Mouse (Mus musculus): ENCODE measurements around the gene Ado. TPM values are rescaled to one million over a fixed set of nuclear protein-coding genes. Genes with fewer than 3 reads are reported as not detected.
A peak's percentile ranks its signal among the peaks of the same experiment; 100 is the strongest.

Gene Ado
- total RNA-seq, 2 experiments from 2014 or later: 26.9 to 27.0 TPM

DNA sequence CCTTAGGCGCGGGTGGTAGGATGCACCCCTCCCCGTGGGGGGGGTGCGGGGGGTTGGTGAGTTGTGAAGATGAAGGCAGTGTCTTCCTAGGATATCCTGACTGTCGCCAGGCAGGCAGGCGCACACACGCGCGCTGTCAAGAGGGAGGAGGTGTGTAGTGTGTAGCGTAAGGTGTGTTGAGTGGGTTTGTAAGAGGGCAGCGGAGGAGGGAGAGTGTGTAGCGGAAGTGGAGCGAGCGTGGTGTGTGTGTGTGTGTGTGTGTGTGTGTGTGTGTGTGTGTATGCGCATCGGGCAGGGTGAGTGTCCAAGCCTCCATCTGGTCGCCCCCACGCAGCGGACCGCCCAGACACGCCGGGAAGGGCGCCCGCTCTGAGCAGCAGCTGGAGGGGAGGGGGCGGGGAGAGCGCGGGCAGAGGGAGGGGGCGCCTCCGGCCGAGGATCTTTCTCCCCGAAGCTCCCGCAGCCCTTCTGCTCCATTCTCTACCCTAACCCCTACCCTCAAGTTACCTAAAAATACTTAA lies 12.1 kb downstream of the Ado start:
- DNase-seq: peak; percentile 54

DNA sequence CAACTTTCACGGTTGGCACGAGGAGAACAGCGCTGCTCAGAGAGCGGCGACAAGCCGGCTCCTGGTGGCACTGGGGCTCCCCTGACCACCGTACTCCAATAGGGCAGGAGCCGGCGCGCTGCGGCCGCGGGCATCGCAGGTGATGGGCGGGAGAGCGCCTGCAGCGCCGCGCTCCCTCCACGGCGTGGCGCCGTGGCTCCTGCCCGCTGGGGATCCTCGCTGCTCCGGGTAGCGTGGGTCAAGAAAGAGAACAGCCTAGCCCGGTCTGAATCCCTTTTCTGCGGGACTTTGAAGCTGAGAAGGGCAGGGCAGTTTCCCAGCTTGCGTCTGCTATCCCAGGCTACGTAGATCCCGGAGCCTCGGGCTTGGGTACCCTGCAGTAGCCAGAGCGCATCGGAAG lies 12.8 kb downstream of the Ado start:
- DNase-seq: peak; percentile 71

DNA sequence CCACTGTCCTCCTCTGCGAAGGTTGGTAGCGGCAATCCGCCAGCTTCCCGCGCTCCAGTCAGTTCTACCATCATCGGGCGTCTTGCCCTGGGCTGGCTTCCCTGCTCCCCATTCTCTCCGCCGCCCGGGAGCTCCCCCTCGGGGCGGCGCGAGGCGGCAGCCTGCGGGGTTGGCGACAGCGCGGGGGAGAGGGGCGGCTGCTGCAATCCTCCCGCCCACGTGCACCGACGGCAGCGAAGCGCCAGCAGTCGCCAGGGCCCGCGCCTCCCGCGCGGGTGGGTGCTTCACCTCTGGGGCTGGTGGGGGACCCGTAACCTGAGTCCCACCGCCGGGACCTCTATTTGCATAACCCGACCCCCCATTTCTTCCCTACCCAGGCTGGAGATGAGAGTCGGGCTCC lies 13.5 kb downstream of the Ado start, which contains the start of gene Egr2:
Gene Egr2 (plus strand): TSS at position 220 of the 400 bp plus-strand sequence.
- peak; percentile 24 for DNase-seq

DNA sequence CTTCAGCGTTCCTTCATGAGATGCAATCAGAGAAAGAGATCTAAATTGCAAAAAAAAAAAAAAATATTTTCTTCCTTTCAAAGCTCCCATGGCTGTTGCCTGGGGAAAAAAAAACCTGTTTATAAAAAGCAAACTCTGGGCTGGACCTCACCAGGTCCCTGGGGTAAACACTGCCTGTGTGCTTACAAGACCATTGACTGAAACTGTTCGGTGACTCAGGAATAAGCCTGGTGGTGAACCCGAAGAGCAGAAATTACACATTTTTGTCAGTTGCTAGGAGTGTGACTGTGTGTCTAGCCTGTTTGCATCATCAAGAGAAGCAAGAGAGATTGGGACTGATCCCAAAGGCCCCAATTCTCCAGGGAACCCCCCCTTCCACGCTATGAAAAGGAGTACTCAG lies 19.0 kb downstream of the Ado start:
- no peak for DNase-seq

DNA sequence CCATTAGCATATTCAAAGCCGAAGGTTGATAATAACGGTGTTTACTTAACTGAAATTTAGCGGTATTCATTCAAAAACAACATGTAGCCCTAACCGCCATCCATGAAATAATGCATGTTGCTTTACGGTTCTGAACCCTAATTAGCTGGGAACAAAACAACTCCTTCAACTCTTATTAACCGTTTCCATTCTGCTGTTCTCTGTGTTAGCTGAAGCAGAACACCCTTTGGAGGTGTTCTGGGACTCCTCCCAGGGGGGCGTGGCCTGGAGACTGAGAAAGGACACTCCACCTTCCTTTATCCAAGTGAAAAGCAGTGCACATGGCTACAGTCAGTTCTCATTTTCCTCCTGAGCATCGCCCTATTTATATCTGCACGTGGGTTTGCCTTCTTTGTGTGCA lies 22.3 kb downstream of the Ado start:
- no peak for DNase-seq

DNA sequence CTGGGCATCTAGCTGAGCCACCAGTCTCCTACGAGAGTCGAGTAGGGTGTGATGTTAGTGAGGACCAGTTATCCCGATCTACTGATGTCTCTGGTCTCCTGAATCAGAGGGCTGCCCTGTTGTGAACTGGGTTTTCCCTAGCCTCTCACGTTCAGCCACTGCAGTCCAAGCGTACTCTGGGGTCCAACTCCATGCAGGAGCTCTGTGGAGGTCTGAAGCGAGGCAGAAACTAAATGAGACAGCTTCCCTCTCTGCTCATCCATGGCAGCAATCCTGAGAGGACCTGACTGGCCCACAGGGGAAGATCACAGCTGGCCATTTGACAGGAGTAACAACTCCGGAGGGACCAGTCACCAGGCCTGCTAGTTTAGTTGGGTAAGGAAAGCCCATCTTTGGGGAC lies 24.1 kb downstream of the Ado start:
- DNase-seq: no peak

DNA sequence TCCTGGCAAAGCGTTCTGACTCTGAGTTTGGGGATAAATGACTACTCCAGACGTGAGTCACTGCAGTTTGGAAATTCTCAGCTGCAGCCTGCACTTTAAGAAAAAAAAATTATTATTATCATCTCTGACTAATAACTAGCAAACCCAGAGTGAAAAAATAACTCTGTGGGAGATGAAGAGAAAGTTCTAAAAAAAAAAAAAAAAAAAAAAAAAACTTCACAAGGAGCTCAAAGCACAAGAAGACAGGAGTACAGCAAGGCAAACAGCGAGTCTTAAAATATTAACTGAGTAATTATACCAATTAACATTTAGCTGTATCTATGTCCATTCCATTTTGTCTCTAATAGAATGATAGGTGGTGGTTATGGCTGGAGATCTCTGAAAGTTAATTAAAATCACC lies 24.6 kb downstream of the Ado start:
- no peak for DNase-seq

DNA sequence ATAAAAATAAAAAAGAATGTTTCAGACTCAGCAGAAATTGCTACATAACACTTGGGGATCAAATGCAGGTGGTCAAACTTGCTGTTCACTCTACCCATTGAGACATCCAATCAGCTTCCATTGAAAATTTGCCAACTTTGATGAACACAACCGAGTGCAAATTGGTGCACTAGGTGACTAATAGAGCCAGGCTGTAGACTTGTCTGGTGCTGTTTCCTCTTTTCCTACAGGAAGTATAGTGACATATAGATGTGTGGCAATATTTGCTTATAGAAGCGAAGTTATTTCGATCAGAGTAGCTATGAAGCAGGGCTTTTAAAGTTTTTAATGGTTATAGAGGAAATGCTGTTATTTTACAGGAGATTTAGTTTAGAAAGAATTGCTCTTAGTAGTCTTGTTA lies 30.0 kb downstream of the Ado start:
- no peak for DNase-seq

DNA sequence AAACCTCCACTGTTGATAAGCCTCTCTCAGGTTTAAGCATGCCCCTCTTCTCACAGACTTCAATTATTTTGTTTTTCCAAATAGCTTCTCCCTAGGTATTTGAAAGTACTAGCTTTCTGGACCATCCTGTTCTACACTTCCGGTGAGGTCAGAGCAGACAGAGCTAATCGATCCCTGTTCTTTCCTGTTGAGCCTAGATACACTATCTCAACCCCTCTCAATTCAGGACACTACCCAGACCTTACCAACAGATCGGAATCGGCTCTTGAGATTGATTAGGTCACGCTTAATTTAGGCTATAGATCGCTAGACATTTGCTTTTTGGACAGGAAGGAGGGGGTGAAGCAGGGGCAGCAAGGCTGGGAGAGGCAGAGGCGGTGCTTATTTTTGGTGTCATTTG lies 35.9 kb downstream of the Ado start:
- no peak for DNase-seq

DNA sequence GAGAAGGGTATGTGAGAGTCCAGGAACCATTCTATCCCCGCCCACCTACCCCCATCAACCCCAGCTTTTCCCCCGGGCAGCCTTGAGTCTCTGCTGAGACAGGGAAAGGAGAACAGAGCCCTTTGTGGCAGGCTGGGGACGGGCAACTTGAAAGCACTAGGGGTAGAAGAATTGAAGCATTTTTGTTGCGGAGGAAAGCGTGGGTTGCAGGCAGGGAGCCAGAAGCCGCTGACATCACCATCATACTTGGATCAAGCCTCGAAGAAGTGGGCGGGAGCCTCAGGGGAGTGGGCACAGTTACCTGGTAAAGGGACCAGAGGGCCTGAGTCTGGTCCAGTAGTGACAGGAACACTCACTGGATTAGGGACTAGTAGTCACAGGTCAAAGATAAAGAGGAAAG lies 36.5 kb downstream of the Ado start:
- no peak for DNase-seq

DNA sequence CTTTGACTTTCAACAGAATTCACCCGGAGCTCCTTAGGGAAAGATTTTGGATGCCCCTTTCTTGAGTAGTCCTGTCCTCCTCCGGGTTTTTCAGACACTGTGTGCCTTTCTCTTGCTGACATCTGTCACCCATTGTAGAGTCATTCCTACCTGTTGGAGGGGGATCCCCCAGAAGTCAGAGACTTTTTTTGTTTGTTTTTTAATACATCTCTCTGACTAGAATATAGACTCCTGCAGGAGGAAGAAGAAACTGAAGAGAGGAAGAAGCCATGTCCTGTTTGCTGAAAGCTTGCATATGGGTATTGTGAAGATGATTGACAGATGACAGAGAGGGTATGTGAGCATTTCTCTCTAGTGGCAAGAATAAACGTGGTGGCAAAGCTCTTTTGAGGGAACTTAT lies 43.5 kb downstream of the Ado start:
- DNase-seq: no peak

DNA sequence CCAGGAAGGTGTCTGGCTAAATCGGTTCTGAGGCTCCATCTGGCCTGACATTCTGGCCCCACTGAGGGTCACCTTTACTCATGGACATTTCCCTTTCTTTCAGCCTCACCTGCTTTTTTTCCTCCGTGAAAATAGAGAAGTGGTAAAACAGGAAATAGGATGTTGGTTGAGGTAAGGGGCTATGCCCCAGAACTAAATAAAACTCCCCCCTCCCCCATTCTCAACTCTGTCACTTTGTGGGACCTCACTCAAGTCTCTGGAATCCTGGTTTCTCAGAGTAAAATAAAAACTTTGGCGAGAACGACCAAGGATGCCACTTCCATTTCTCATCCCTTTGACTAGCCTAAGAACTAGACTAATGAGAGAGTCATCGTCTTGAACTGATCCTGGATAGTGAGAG lies 44.7 kb downstream of the Ado start:
- DNase-seq: no peak

DNA sequence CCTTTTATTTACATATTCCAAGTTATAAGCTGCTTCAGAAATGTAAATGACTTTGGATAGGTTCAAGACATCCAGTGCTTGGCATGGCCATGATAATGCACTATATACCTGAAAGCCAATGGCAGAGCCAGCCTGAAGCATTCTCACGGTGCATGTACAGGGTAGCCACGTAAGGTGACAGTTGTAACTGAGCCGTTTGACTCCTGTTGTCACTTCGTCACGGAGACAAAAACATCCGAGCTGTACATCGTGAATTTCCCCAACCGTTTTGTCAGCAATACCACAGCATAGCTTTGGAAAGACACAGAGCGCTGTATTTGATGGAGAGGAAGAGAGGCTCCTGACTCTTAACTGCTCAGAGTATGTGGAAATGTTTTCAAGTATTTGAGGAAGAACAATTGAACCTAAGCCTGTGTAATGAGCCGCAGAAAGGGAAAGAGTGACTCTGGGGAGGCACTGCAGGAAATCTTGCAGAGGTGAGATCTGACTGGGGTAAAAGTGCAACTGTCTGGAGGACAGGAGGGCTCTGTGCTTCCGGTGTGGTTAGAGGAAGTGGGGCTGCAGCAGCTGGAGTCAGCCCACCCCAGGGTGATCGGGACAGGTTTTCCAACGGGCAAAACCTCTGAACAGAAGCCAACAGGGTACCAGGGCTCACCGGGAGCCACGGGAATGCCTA lies 45.3 kb downstream of the Ado start:
- DNase-seq: peak; percentile 14

DNA sequence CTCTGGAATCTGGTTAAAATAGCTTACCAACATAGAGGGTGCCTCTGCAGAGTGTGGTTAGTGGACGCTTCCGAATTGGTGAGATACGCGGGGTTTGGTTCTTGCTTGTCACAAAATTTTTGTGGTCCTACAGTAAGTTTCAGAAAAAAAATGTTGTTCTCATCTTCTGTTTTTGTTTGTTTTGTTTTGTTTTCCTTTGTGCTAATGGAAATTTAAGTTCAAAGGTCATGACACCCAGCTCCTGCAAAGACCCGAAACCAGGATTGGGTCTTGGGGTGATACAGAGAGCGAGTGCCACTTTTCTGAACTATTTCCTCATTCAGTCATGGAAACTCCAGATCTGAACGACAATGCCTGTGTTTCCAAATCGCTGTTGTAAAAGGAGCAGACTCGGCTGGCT lies 50.8 kb downstream of the Ado start:
- DNase-seq: no peak

DNA sequence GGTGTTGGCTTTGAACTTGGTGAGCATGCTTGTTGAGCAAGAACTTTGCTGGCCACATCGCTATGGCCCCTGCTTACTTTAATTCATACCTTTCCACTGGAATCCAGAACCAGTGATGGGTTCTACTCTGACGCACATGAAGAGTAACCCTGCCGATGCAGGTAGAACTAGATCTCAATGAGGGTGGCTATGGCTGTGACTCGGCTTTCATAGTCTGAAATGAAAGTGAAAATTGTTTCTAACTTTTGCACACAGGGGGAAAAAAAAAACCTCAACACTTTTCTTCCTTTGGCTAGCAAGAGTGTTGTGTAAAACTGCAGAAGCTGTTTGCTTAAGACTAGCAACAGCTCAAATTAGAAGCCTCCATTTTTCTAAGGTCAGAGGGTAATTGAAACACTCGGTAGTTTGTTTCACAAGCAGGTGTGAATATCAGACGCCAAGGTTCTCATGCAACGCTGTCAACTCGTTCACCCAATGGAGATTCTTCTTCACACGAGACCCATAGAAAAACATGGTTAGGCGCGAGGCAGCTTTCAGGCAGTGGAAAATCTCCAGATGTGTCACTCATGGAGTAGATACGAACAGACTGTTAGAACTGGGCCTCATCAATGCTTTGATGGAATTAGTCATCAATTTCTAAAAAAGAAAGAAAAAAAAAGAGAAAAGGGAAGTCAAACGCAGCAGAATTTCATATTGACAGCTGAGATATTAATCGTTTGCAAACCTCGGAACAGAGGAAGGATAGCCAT lies 51.4 kb downstream of the Ado start:
- DNase-seq: no peak

Other genes with a start within 250 kb of the Ado start
- gene Egr2, start 13.5 kb downstream of the Ado start, total RNA-seq (2021): 1 to 10 TPM in 1 of 2 experiments, under 1 TPM in 1; 0.80 to 1.5 TPM

Measured in gastrocnemius, postnatal 25 days (tissue).